Mouse (Mus musculus) neural tube, embryonic 13.5 days (tissue): ENCODE measurements around the gene Coro1b. TPM values are rescaled to one million over a fixed set of nuclear protein-coding genes. Genes with fewer than 3 reads are reported as not detected.

Experiments
- ATAC-seq: fragments of 200-750 bp; cut with Nextera tagmentation; 2 replicates; pipeline ENCODE4 v1.8.0; 2017; ENCODE audit warnings: low read depth, mild to moderate bottlenecking, moderate TSS enrichment, moderate library complexity
- H3K27ac ChIP-seq: fragments of 300-500 bp; sonication (generic); replicated peaks from 2 replicates; pipeline ENCODE4 v1.5.1; 2015; ENCODE audit warnings: moderate library complexity, mild to moderate bottlenecking, inconsistent platforms
- H3K27me3 ChIP-seq: fragments of 300-500 bp; sonication (generic); 2 replicates; pipeline ENCODE4 v1.6.1; 2015; ENCODE audit warnings: mild to moderate bottlenecking, inconsistent platforms
- H3K36me3 ChIP-seq: fragments of 300-500 bp; sonication (generic); 2 replicates; pipeline ENCODE4 v1.6.1; 2015; ENCODE audit warnings: mild to moderate bottlenecking, inconsistent platforms
- H3K4me1 ChIP-seq: fragments of 300-500 bp; sonication (generic); replicated peaks from 2 replicates; pipeline ENCODE4 v1.6.1; 2015; ENCODE audit warnings: inconsistent platforms
- H3K4me2 ChIP-seq: fragments of 300-500 bp; sonication (generic); 2 replicates; pipeline ENCODE4 v1.6.1; 2015; ENCODE audit warnings: inconsistent platforms, mild to moderate bottlenecking, moderate library complexity
- H3K4me3 ChIP-seq: fragments of 300-500 bp; sonication (generic); 2 replicates; pipeline ENCODE4 v1.5.1; 2015; ENCODE audit warnings: mild to moderate bottlenecking, inconsistent platforms
- H3K9ac ChIP-seq: fragments of 300-500 bp; sonication (generic); 2 replicates; pipeline ENCODE4 v1.6.1; 2015; ENCODE audit warnings: moderate library complexity, mild to moderate bottlenecking, inconsistent platforms
- H3K9me3 ChIP-seq: fragments of 300-500 bp; sonication (generic); 2 replicates; pipeline ENCODE4 v1.6.1; 2016; ENCODE audit warnings: inconsistent platforms
- WGBS: fragments of 180-500 bp; shearing (Covaris S2); methylation state at CpG from one replicate; pipeline ENCODE4 v1.1.7; 2015; 5-methylcytosine and 5-hydroxymethylcytosine counted together
- polyA plus RNA-seq: library from polyadenylated mRNA; unstranded; fragments of >200 nt; fragmentation: Nextera tagmentation; extraction: Ambion mirVana; gene quantifications from 2 replicates; pipeline ENCODE4 v1.2.1, GENCODE M21; 2015

The Coro1b gene
- polyA plus RNA-seq, 1 experiment from 2014 or later: 119 TPM

GRCm38 (mm10) chr19:4155223-4156072 is 7.0 kb downstream of the Coro1b start:
- no peak overlapping the region for H3K9ac ChIP-seq
- ATAC-seq: no peak
- H3K4me2 ChIP-seq: no peak overlapping the region
- no peak overlapping the region for H3K4me3 ChIP-seq
- H3K9me3 ChIP-seq: no peaks in the 10 kb centered on the region
- 71% methylated on average over 6 of the region's 6 CpGs for WGBS
- peaks cover 12% of the 10 kb centered on the region for H3K4me1 ChIP-seq
- peaks cover 81% of the 10 kb centered on the region for H3K36me3 ChIP-seq
- H3K27ac ChIP-seq: 0 out of 2 replicates have a peak overlapping the region, but pooled peaks have one; percentile 38
- H3K27me3 ChIP-seq: no peaks in the 10 kb centered on the region

GRCm38 (mm10) chr19:4156073-4156579 is 7.7 kb downstream of the Coro1b start:
- no peak for ATAC-seq
- Histone ChIP-seq H3K36me3 (peaks cover 81% of the 10 kb centered on the region), H3K9ac (no peak overlapping the region), H3K4me1 (peaks cover 12% of the 10 kb centered on the region; the same call in 1 of the 2 replicates), H3K27me3 (no peaks in the 10 kb centered on the region), H3K4me3 (no peak overlapping the region), H3K27ac (0 out of 2 replicates have a peak overlapping the region, but pooled peaks have one; percentile 38), H3K4me2 (no peak overlapping the region), H3K9me3 (no peaks in the 10 kb centered on the region)
- 67% methylated on average over 20 of the region's 20 CpGs for WGBS

GRCm38 (mm10) chr19:4156771-4157170 is 8.4 kb downstream of the Coro1b start:
- ATAC-seq: no peak
- Histone ChIP-seq H3K36me3 (peaks cover 84% of the 10 kb centered on the region), H3K9me3 (no peaks in the 10 kb centered on the region), H3K27me3 (no peaks in the 10 kb centered on the region), H3K4me3 (no peak overlapping the region), H3K27ac (no peak overlapping the region), H3K9ac (no peak overlapping the region), H3K4me1 (peaks cover 14% of the 10 kb centered on the region), H3K4me2 (no peak overlapping the region)
- WGBS: 90% methylated on average over 12 of the region's 12 CpGs

GRCm38 (mm10) chr19:4159049-4159448 is 10.6 kb downstream of the Coro1b start:
- Histone ChIP-seq H3K4me2 (no peak overlapping the region), H3K9ac (no peak overlapping the region), H3K4me1 (peaks cover 31% of the 10 kb centered on the region), H3K9me3 (no peaks in the 10 kb centered on the region), H3K36me3 (peaks cover 65% of the 10 kb centered on the region), H3K27me3 (no peaks in the 10 kb centered on the region), H3K4me3 (no peak overlapping the region), H3K27ac (no peak overlapping the region)
- ATAC-seq: no peak
- 93% methylated on average over 8 of the region's 8 CpGs for WGBS

GRCm38 (mm10) chr19:4162646-4163542 is 14.5 kb downstream of the Coro1b start, which contains the start of gene Rps6kb2:
Gene Rps6kb2, minus strand, starts transcription at chr19:4163354.
- Histone ChIP-seq H3K4me2 (peak within 1 kb of the TSS; percentile 97), H3K4me1 (peaks cover 21% of the 10 kb centered on the region), H3K9ac (peak within 1 kb of the TSS; percentile 93), H3K4me3 (peak within 1 kb of the TSS; percentile 71), H3K27me3 (no peaks in the 10 kb centered on the region), H3K36me3 (peaks cover 39% of the 10 kb centered on the region), H3K9me3 (no peaks in the 10 kb centered on the region), H3K27ac (peak within 1 kb of the TSS; percentile 85)
- ATAC-seq: peak; percentile 91
- 7% methylated on average over 42 of the region's 42 CpGs for WGBS

- Histone ChIP-seq H3K9ac (peak overlapping the region; percentile 93), H3K36me3 (peaks cover 32% of the 10 kb centered on the region), H3K4me1 (peaks cover 21% of the 10 kb centered on the region), H3K27me3 (no peaks in the 10 kb centered on the region), H3K4me2 (peak overlapping the region; percentile 97), H3K4me3 (peak overlapping the region; percentile 71), H3K27ac (peak overlapping the region; percentile 85), H3K9me3 (no peaks in the 10 kb centered on the region)
- 42% methylated on average over 4 of the region's 4 CpGs for WGBS
- ATAC-seq: no peak; the same call in 1 of the 2 replicates
Measured at GRCm38 (mm10) chr19:4163543-4163887, 15.1 kb downstream of the Coro1b start.

- H3K4me1 ChIP-seq: peaks cover 25% of the 10 kb centered on the region
- peak overlapping the region; percentile 85 for H3K27ac ChIP-seq
- 87% methylated on average over 3 of the region's 3 CpGs for WGBS
- H3K27me3 ChIP-seq: no peaks in the 10 kb centered on the region
- no peaks in the 10 kb centered on the region for H3K9me3 ChIP-seq
- H3K4me2 ChIP-seq: no peak overlapping the region
- ATAC-seq: no peak
- H3K36me3 ChIP-seq: peaks cover 27% of the 10 kb centered on the region
- no peak overlapping the region for H3K9ac ChIP-seq
- no peak overlapping the region for H3K4me3 ChIP-seq
Measured at GRCm38 (mm10) chr19:4164100-4164499, 15.7 kb downstream of the Coro1b start.

GRCm38 (mm10) chr19:4164721-4165120 is 16.3 kb downstream of the Coro1b start:
- Histone ChIP-seq H3K4me3 (no peak overlapping the region), H3K4me1 (peaks cover 27% of the 10 kb centered on the region), H3K9me3 (no peaks in the 10 kb centered on the region), H3K27me3 (no peaks in the 10 kb centered on the region), H3K36me3 (peaks cover 20% of the 10 kb centered on the region), H3K27ac (no peak overlapping the region), H3K9ac (peak overlapping the region; percentile 36; the same call in 1 of the 2 replicates), H3K4me2 (no peak overlapping the region)
- ATAC-seq: no peak
- WGBS: 80% methylated on average over 2 of the region's 2 CpGs

- Histone ChIP-seq H3K4me1 (peaks cover 35% of the 10 kb centered on the region), H3K9me3 (no peaks in the 10 kb centered on the region), H3K4me3 (no peak overlapping the region), H3K27me3 (no peaks in the 10 kb centered on the region), H3K4me2 (no peak overlapping the region), H3K27ac (no peak overlapping the region), H3K36me3 (0 out of 2 replicates have a peak, but pooled peaks cover 2% of the 10 kb centered on the region), H3K9ac (0 out of 2 replicates have a peak overlapping the region, but pooled peaks have one; percentile 8)
- WGBS: 80% methylated on average over 9 of the region's 9 CpGs
- no peak for ATAC-seq
Measured at GRCm38 (mm10) chr19:4166678-4167476, 18.5 kb downstream of the Coro1b start.

GRCm38 (mm10) chr19:4169378-4169784 is 21.0 kb downstream of the Coro1b start:
- Histone ChIP-seq H3K36me3 (no peaks in the 10 kb centered on the region), H3K9me3 (no peaks in the 10 kb centered on the region), H3K4me3 (peak overlapping the region; percentile 44), H3K9ac (peak overlapping the region; percentile 90), H3K4me1 (peaks cover 16% of the 10 kb centered on the region), H3K4me2 (peak overlapping the region; percentile 86), H3K27me3 (no peaks in the 10 kb centered on the region), H3K27ac (peak overlapping the region; percentile 94)
- peak; percentile 94 for ATAC-seq
- WGBS: under 1% methylated on average over 43 of the region's 43 CpGs

GRCm38 (mm10) chr19:4169810-4170209 is 21.4 kb downstream of the Coro1b start:
- H3K4me2 ChIP-seq: peak overlapping the region; percentile 86
- no peaks in the 10 kb centered on the region for H3K9me3 ChIP-seq
- H3K27ac ChIP-seq: peak overlapping the region; percentile 94
- peak overlapping the region; percentile 44 for H3K4me3 ChIP-seq
- H3K36me3 ChIP-seq: no peaks in the 10 kb centered on the region
- H3K9ac ChIP-seq: peak overlapping the region; percentile 90
- no peaks in the 10 kb centered on the region for H3K27me3 ChIP-seq
- peaks cover 16% of the 10 kb centered on the region for H3K4me1 ChIP-seq
- peak; percentile 56 for ATAC-seq
- 6% methylated on average over 27 of the region's 27 CpGs for WGBS
